Mouse (Mus musculus): ENCODE results near the gene Angptl2. TPM values are rescaled to one million over a fixed set of nuclear protein-coding genes. Genes with fewer than 3 reads are reported as not detected.

The Angptl2 gene
- total and polyA plus RNA-seq, 3 experiments, result 0.04 to 0.21 TPM; not detected in 1

- no peak overlapping the region for H3K4me2 ChIP-seq (ENCODE audit: insufficient read depth, low read depth, poor library complexity, severe bottlenecking)
- DNase-seq (ENCODE audit: extremely low read depth), result no peak
- H3K36me3 ChIP-seq (replicated peaks in 1 of 2; ENCODE audit: control insufficient read depth in 1 of 2, insufficient read depth in 1 of 2, low read length in 1 of 2), result no peaks in the 10 kb centered on the region
- TF ChIP-seq CTCF (conservative IDR thresholded peaks at IDR 0.05 in 1 of 2, IDR thresholded peaks at IDR 0.05 in 1 of 2; ENCODE audit: low read depth in 2 of 2, low read length in 2 of 2) (no peak), MYC (IDR thresholded peaks at IDR 0.05; ENCODE audit: low read depth, low read length) (no peak), CHD1 (IDR thresholded peaks at IDR 0.05; ENCODE audit: low read depth, low read length) (no peak), TCF12 (IDR thresholded peaks at IDR 0.05; ENCODE audit: low read depth, low read length) (no peak), SIN3A (IDR thresholded peaks at IDR 0.05; ENCODE audit: low read length) (no peak), ZC3H11A (IDR thresholded peaks at IDR 0.05; ENCODE audit: low read depth, low read length) (no peak)
- H3K27ac ChIP-seq (ENCODE audit: insufficient read depth, low read depth), result no peak overlapping the region
- no peak overlapping the region for H3K9ac ChIP-seq (ENCODE audit: insufficient read depth, low read depth)
- no peak overlapping the region for H3K4me3 ChIP-seq (replicated peaks in 1 of 3; ENCODE audit: low read depth in 2 of 3, low read length in 2 of 3, poor library complexity in 1 of 3)
- dilution Hi-C loops (cut with MboI; ENCODE audit: extremely low pct_ligation_motif_present, extremely low pct_unique_long_range_greater_than_20kb, low sequenced_read_pairs) (no loop called here), in situ Hi-C loops (cut with MboI; ENCODE audit: low pct_ligation_motif_present, low pct_unique_long_range_greater_than_20kb, low sequenced_read_pairs) (no loop called here)
- H3K4me1 ChIP-seq (ENCODE audit: control insufficient read depth in 1 of 2, insufficient read depth in 2 of 2), result peaks cover 0 to 9% of the 10 kb centered on the region in 2 experiments; a peak in 2 of 4 replicates
- no peaks in the 10 kb centered on the region for H3K79me2 ChIP-seq (replicated peaks; ENCODE audit: control insufficient read depth, extremely low read depth, insufficient read depth, poor library complexity, severe bottlenecking)
- no peaks in the 10 kb centered on the region for H3K9me3 ChIP-seq (replicated peaks; ENCODE audit: low read length)
- H3K27me3 ChIP-seq (replicated peaks), result no peaks in the 10 kb centered on the region
Measured at GRCm38 (mm10) chr2:33187874-33188273, 28.0 kb upstream of the Angptl2 start.

- no peaks in the 10 kb centered on the region for H3K9me3 ChIP-seq (replicated peaks; ENCODE audit: low read length)
- dilution Hi-C loops (cut with MboI; ENCODE audit: extremely low pct_ligation_motif_present, extremely low pct_unique_long_range_greater_than_20kb, low sequenced_read_pairs) (no loop called here), in situ Hi-C loops (cut with MboI; ENCODE audit: low pct_ligation_motif_present, low pct_unique_long_range_greater_than_20kb, low sequenced_read_pairs) (no loop called here)
- no peaks in the 10 kb centered on the region for H3K79me2 ChIP-seq (replicated peaks; ENCODE audit: control insufficient read depth, extremely low read depth, insufficient read depth, poor library complexity, severe bottlenecking)
- no peak for DNase-seq (ENCODE audit: extremely low read depth)
- no peak overlapping the region for H3K4me3 ChIP-seq (replicated peaks in 1 of 3; ENCODE audit: low read depth in 2 of 3, low read length in 2 of 3, poor library complexity in 1 of 3)
- no peak overlapping the region for H3K4me2 ChIP-seq (ENCODE audit: insufficient read depth, low read depth, poor library complexity, severe bottlenecking)
- no peak overlapping the region for H3K9ac ChIP-seq (ENCODE audit: insufficient read depth, low read depth)
- peaks cover 0 to 9% of the 10 kb centered on the region in 2 experiments; a peak in 2 of 4 replicates for H3K4me1 ChIP-seq (ENCODE audit: control insufficient read depth in 1 of 2, insufficient read depth in 2 of 2)
- TF ChIP-seq GABPA (IDR thresholded peaks at IDR 0.05; ENCODE audit: insufficient replicate concordance, low read depth, low read length), result no peak
- no peak for TF ChIP-seq IRF4 (IDR thresholded peaks at IDR 0.05; ENCODE audit: low read depth, low read length)
- no peak for TF ChIP-seq JUND (conservative IDR thresholded peaks at IDR 0.05; ENCODE audit: low read depth, low read length)
- TF ChIP-seq CHD1 (IDR thresholded peaks at IDR 0.05; ENCODE audit: low read depth, low read length), result no peak
- no peak for TF ChIP-seq RCOR1 (conservative IDR thresholded peaks at IDR 0.05; ENCODE audit: low read depth, low read length)
- no peak for TF ChIP-seq CHD2 (IDR thresholded peaks at IDR 0.05; ENCODE audit: low read length)
- no peaks in the 10 kb centered on the region for H3K36me3 ChIP-seq (replicated peaks in 1 of 2; ENCODE audit: control insufficient read depth in 1 of 2, insufficient read depth in 1 of 2, low read length in 1 of 2)
- no peaks in the 10 kb centered on the region for H3K27me3 ChIP-seq (replicated peaks)
- H3K27ac ChIP-seq (ENCODE audit: insufficient read depth, low read depth), result no peak overlapping the region
Measured at GRCm38 (mm10) chr2:33188925-33189670, 26.8 kb upstream of the Angptl2 start.

DNA sequence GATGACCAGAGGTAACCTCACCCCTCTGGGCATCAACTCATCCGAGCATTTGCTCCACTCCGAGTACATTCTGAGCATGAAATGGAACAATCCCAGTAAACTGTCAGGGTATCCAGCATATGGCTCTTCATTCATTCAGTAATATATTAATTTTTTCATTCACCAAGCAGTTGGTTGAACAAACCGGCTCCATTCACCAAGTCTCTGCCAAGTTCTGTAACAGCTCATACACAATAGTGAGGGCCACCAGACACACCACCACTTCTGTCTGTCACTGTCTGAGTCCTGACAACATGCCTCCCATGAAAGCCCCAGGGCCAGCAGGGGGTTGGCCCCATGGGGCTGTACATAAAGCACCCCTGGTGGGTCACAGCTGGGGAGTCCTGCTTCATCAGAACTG, 25.9 kb upstream of the Angptl2 start:
- Histone ChIP-seq H3K4me1 (ENCODE audit: control insufficient read depth in 1 of 2, insufficient read depth in 2 of 2) (peaks cover 0 to 9% of the 10 kb centered on the region in 2 experiments; a peak in 2 of 4 replicates), H3K4me3 (replicated peaks in 1 of 3; ENCODE audit: low read depth in 2 of 3, low read length in 2 of 3, poor library complexity in 1 of 3) (no peak overlapping the region), H3K79me2 (replicated peaks; ENCODE audit: control insufficient read depth, extremely low read depth, insufficient read depth, poor library complexity, severe bottlenecking) (no peaks in the 10 kb centered on the region), H3K36me3 (replicated peaks in 1 of 2; ENCODE audit: control insufficient read depth in 1 of 2, insufficient read depth in 1 of 2, low read length in 1 of 2) (no peaks in the 10 kb centered on the region), H3K27me3 (replicated peaks) (no peaks in the 10 kb centered on the region), H3K27ac (ENCODE audit: insufficient read depth, low read depth) (no peak overlapping the region), H3K9me3 (replicated peaks; ENCODE audit: low read length) (no peaks in the 10 kb centered on the region), H3K4me2 (ENCODE audit: insufficient read depth, low read depth, poor library complexity, severe bottlenecking) (no peak overlapping the region), H3K9ac (ENCODE audit: insufficient read depth, low read depth) (no peak overlapping the region)
- no peak for DNase-seq (ENCODE audit: extremely low read depth)
- dilution Hi-C loops (cut with MboI; ENCODE audit: extremely low pct_ligation_motif_present, extremely low pct_unique_long_range_greater_than_20kb, low sequenced_read_pairs) (no loop called here), in situ Hi-C loops (cut with MboI; ENCODE audit: low pct_ligation_motif_present, low pct_unique_long_range_greater_than_20kb, low sequenced_read_pairs) (no loop called here)
- no peak for TF ChIP-seq ELF1 (IDR thresholded peaks at IDR 0.05; ENCODE audit: low read depth, low read length)
- no peak for TF ChIP-seq TBP (conservative IDR thresholded peaks at IDR 0.05; ENCODE audit: low read depth, low read length)
- TF ChIP-seq UBTF (IDR thresholded peaks at IDR 0.05; ENCODE audit: low read depth, low read length), result no peak
- no peak for TF ChIP-seq SIN3A (IDR thresholded peaks at IDR 0.05; ENCODE audit: low read length)
- no peak for TF ChIP-seq KAT2A (IDR thresholded peaks at IDR 0.05; ENCODE audit: insufficient replicate concordance, low read length)
- no peak for TF ChIP-seq NELFE (IDR thresholded peaks at IDR 0.05; ENCODE audit: low read depth, low read length)
- no peak for TF ChIP-seq E2F4 (IDR thresholded peaks at IDR 0.05; ENCODE audit: insufficient replicate concordance, low read depth, low read length)
